33 mouse cellular contexts compared by ENCODE assay signal in genomic region chr10:120115249-120115648, GRCm38 (mm10). TPM values are rescaled to one million over a fixed set of nuclear protein-coding genes. Genes with fewer than 3 reads are reported as not detected.
DNase-seq lines count a peak whose midpoint lies in the region; ATAC-seq and TF ChIP-seq lines count a peak whose summit lies in the region.
"Had no signal": no experiment of that assay in that cellular context is flagged by ENCODE, and none has a peak within 500 bp of the region (broad histone marks: within the 10 kb centered on the region; RNA-seq: fewer than 3 reads in every experiment).

No protein-coding gene starts in this region.

- no peak overlapping the region for H3K27ac ChIP-seq in liver, adult 2 months (replicated peaks; ENCODE audit: insufficient read depth, low read depth, low read length)
- H3K27ac ChIP-seq in liver, embryonic 12.5 days: no peak overlapping the region
- H3K27ac ChIP-seq: embryonic facial prominence, embryonic 10.5 days; embryonic facial prominence, embryonic 13.5 days; forebrain, embryonic 12.5 days; forebrain, embryonic 15.5 days; heart, adult 2 months; heart, embryonic 10.5 days; heart, embryonic 13.5 days; hindbrain, embryonic 10.5 days; hindbrain, embryonic 13.5 days; intestine, embryonic 15.5 days had no signal

- no peak overlapping the region for H3K9ac ChIP-seq in liver, adult 2 months (ENCODE audit: low read depth, low read length)
- H3K9ac ChIP-seq in liver, embryonic 12.5 days: no peak overlapping the region
- H3K9ac ChIP-seq: embryonic facial prominence, embryonic 13.5 days; forebrain, embryonic 12.5 days; forebrain, embryonic 15.5 days; heart, embryonic 13.5 days; hindbrain, embryonic 13.5 days; intestine, embryonic 15.5 days had no signal

- no peak overlapping the region for H3K4me3 ChIP-seq in liver, adult 2 months (ENCODE audit: insufficient read depth, low read depth, low read length)
- no peak overlapping the region for H3K4me3 ChIP-seq in liver, embryonic 12.5 days
- H3K4me3 ChIP-seq: embryonic facial prominence, embryonic 10.5 days; embryonic facial prominence, embryonic 13.5 days; erythroblast, embryonic 14.5 days; forebrain, embryonic 12.5 days; forebrain, embryonic 15.5 days; heart, adult 2 months; heart, embryonic 10.5 days; heart, embryonic 13.5 days; hindbrain, embryonic 10.5 days; hindbrain, embryonic 13.5 days; intestine, embryonic 15.5 days had no signal

- no peak for TF ChIP-seq CTCF in liver, adult 2 months (IDR thresholded peaks at IDR 0.05; ENCODE audit: low read depth, low read length)

- H3K36me3 ChIP-seq in liver, adult 2 months (ENCODE audit: control insufficient read depth, insufficient read depth, low read length): peaks cover 6% of the 10 kb centered on the region
- peaks cover 9% of the 10 kb centered on the region for H3K36me3 ChIP-seq in liver, embryonic 12.5 days
- H3K36me3 ChIP-seq: embryonic facial prominence, embryonic 10.5 days; forebrain, embryonic 12.5 days; forebrain, embryonic 15.5 days; heart, embryonic 10.5 days; hindbrain, embryonic 13.5 days; intestine, embryonic 15.5 days had no signal

- H3K4me2 ChIP-seq in liver, embryonic 12.5 days: no peak overlapping the region
- H3K4me2 ChIP-seq: embryonic facial prominence, embryonic 13.5 days; forebrain, embryonic 12.5 days; forebrain, embryonic 15.5 days; heart, embryonic 13.5 days; hindbrain, embryonic 13.5 days; intestine, embryonic 15.5 days had no signal

- no peaks in the 10 kb centered on the region for H3K27me3 ChIP-seq in liver, adult 2 months (ENCODE audit: control insufficient read depth, insufficient read depth, low read length)
- H3K27me3 ChIP-seq in liver, embryonic 12.5 days (replicated peaks): no peaks in the 10 kb centered on the region
- H3K27me3 ChIP-seq: CH12.LX; embryonic facial prominence, embryonic 13.5 days; forebrain, embryonic 15.5 days; heart, embryonic 13.5 days; intestine, embryonic 15.5 days had no signal

- H3K9me3 ChIP-seq in liver, embryonic 12.5 days (replicated peaks): no peaks in the 10 kb centered on the region
- H3K9me3 ChIP-seq: embryonic facial prominence, embryonic 10.5 days; embryonic facial prominence, embryonic 13.5 days; forebrain, embryonic 12.5 days; forebrain, embryonic 15.5 days; G1E; heart, embryonic 10.5 days; heart, embryonic 13.5 days; hindbrain, embryonic 10.5 days; hindbrain, embryonic 13.5 days; intestine, embryonic 15.5 days had no signal

- peaks cover 5% of the 10 kb centered on the region; the same call in 1 of the 2 replicates for H3K4me1 ChIP-seq in liver, adult 2 months (ENCODE audit: control insufficient read depth, insufficient read depth, low read length)
- peaks cover 18% of the 10 kb centered on the region for H3K4me1 ChIP-seq in liver, embryonic 12.5 days
- H3K4me1 ChIP-seq: heart, embryonic 10.5 days; intestine, embryonic 15.5 days had no signal

- no peak for ATAC-seq in liver, embryonic 12.5 days
- ATAC-seq: activated CD4-positive, CD25-positive, alpha-beta regulatory T cell, adult 4 months; forebrain, embryonic 15.5 days; hindbrain, embryonic 16.5 days; intestine, embryonic 15.5 days; Patski had no signal

- peaks cover 6% of the 10 kb centered on the region; the same call in 1 of the 2 replicates for H3K79me2 ChIP-seq in liver, adult 2 months (ENCODE audit: control insufficient read depth, insufficient read depth, low read length)

- TF ChIP-seq POLR2A in liver, adult 2 months (IDR thresholded peaks at IDR 0.05; ENCODE audit: extremely low read depth, insufficient read depth, low read length): no peak

- 98% methylated on average over 1 of the region's 1 CpGs for WGBS in liver, adult 2 months
- 71% methylated on average over 1 of the region's 1 CpGs for WGBS in liver, embryonic 12.5 days (ENCODE audit: insufficient replicate concordance)

- peak; percentile 4 for DNase-seq in liver, adult 2 months (ENCODE audit: extremely low read depth, low read depth, low spot score)
- peak; percentile 75 for DNase-seq in ES-CJ7 (ENCODE audit: low read depth, low spot score)
- DNase-seq in ZHBTc4 (ENCODE audit: low read depth, low spot score): peak; percentile 52
- no peak for DNase-seq in thymus, postnatal 25 days
- DNase-seq in frontal cortex, postnatal 10 days (ENCODE audit: low spot score in 2 of 2): no peak
- DNase-seq: adrenal gland, postnatal 10 days; adrenal gland, postnatal 36 days; B cell, adult 2 months; cerebellum, adult 18-20 months; cerebellum, adult 9-11 months; cerebellum, postnatal 36 days; embryo, embryonic 11 days; gastrocnemius, postnatal 10 days; gastrocnemius, postnatal 36 days; heart, adult 2 months; heart, postnatal 36 days; kidney, adult 11 months had no signal

RNA-seq across cellular contexts. Expression of gene Helb, which starts 2.5 kb away (rescaled TPM):
- 5.2 and 7.7 TPM in 2 replicates for total RNA-seq in liver, adult 2 months (2014; rRNA removed)
- polyA plus RNA-seq in liver, adult 2 months (2012; rRNA removed): 4.5 and 5.2 TPM in 2 replicates
- 10.0 and 10.7 TPM in 2 replicates for polyA plus RNA-seq in liver, embryonic 12.5 days (2016; fragmentation: Nextera tagmentation; extraction: Ambion mirVana)

Comparison
In these comparisons a context has a peak if more than half of its experiments do, and no peak if none do; other contexts are left out.
1. DNase-seq: peak in liver, adult 2 months (single experiment), ES-CJ7 (single experiment) and ZHBTc4 (single experiment); none in thymus, postnatal 25 days (single experiment) and frontal cortex, postnatal 10 days (0 of 2).